Mouse (Mus musculus): ENCODE measurements around the gene Aff4. TPM values are rescaled to one million over a fixed set of nuclear protein-coding genes. Genes with fewer than 3 reads are reported as not detected.

The Aff4 gene
- polyA plus RNA-seq, 1 experiment from 2014 or later = 71.5 TPM

GRCm38 (mm10) chr11:53435504-53435903, 84.9 kb downstream of the Aff4 start:
- Histone ChIP-seq H3K36me3 (peaks cover 3% of the 10 kb centered on the region; the same call in 1 of the 2 replicates), H3K27ac (no peak overlapping the region), H3K9me3 (no peaks in the 10 kb centered on the region), H3K4me1 (replicated peaks) (peaks cover 6% of the 10 kb centered on the region; the same call in 1 of the 2 replicates), H3K4me2 (no peak overlapping the region), H3K4me3 (no peak overlapping the region), H3K27me3 (no peaks in the 10 kb centered on the region), H3K9ac (no peak overlapping the region)
- no peak for ATAC-seq (ENCODE audit: low FRiP score)
- WGBS = 88% methylated on average over 8 of the region's 8 CpGs

GRCm38 (mm10) chr11:53436338-53436737, 85.7 kb downstream of the Aff4 start:
- H3K4me2 ChIP-seq = no peak overlapping the region
- no peak overlapping the region for H3K27ac ChIP-seq
- WGBS = 85% methylated on average over 6 of the region's 6 CpGs
- no peak overlapping the region for H3K4me3 ChIP-seq
- ATAC-seq (ENCODE audit: low FRiP score) = no peak
- no peaks in the 10 kb centered on the region for H3K27me3 ChIP-seq
- H3K9me3 ChIP-seq = no peaks in the 10 kb centered on the region
- H3K9ac ChIP-seq = no peak overlapping the region
- H3K4me1 ChIP-seq (replicated peaks) = peaks cover 6% of the 10 kb centered on the region; the same call in 1 of the 2 replicates
- H3K36me3 ChIP-seq = peaks cover 3% of the 10 kb centered on the region; the same call in 1 of the 2 replicates

GRCm38 (mm10) chr11:53441921-53442320, 91.3 kb downstream of the Aff4 start:
- no peak overlapping the region for H3K4me3 ChIP-seq
- 63% methylated on average over 12 of the region's 12 CpGs for WGBS
- no peak overlapping the region for H3K4me2 ChIP-seq
- H3K4me1 ChIP-seq (replicated peaks) = no peaks in the 10 kb centered on the region
- H3K9me3 ChIP-seq = no peaks in the 10 kb centered on the region
- no peak for ATAC-seq (ENCODE audit: low FRiP score)
- 0 out of 2 replicates have a peak overlapping the region, but pooled peaks have one; percentile 23 for H3K27ac ChIP-seq
- 0 out of 2 replicates have a peak, but pooled peaks cover 3% of the 10 kb centered on the region for H3K27me3 ChIP-seq
- peaks cover 3% of the 10 kb centered on the region; the same call in 1 of the 2 replicates for H3K36me3 ChIP-seq
- H3K9ac ChIP-seq = no peak overlapping the region

- no peak overlapping the region for H3K4me2 ChIP-seq
- H3K4me1 ChIP-seq (replicated peaks) = no peaks in the 10 kb centered on the region
- ATAC-seq (ENCODE audit: low FRiP score) = no peak
- WGBS = 39% methylated on average over 6 of the region's 6 CpGs
- no peak overlapping the region for H3K27ac ChIP-seq
- H3K27me3 ChIP-seq = 0 out of 2 replicates have a peak, but pooled peaks cover 3% of the 10 kb centered on the region
- H3K9ac ChIP-seq = no peak overlapping the region
- H3K9me3 ChIP-seq = no peaks in the 10 kb centered on the region
- H3K4me3 ChIP-seq = no peak overlapping the region
- H3K36me3 ChIP-seq = no peaks in the 10 kb centered on the region
These were observed 93.2 kb downstream of the Aff4 start for GRCm38 (mm10) chr11:53443861-53444260.

GRCm38 (mm10) chr11:53445562-53445961, 94.9 kb downstream of the Aff4 start:
- ATAC-seq (ENCODE audit: low FRiP score) = no peak
- 65% methylated on average over 13 of the region's 13 CpGs for WGBS
- no peak overlapping the region for H3K4me2 ChIP-seq

GRCm38 (mm10) chr11:53446183-53446582, 95.5 kb downstream of the Aff4 start:
- ATAC-seq (ENCODE audit: low FRiP score) = no peak
- Histone ChIP-seq H3K4me3 (no peak overlapping the region), H3K27ac (no peak overlapping the region), H3K9ac (0 out of 2 replicates have a peak overlapping the region, but pooled peaks have one; percentile 8), H3K4me2 (no peak overlapping the region), H3K9me3 (no peaks in the 10 kb centered on the region), H3K27me3 (peaks cover 11% of the 10 kb centered on the region; the same call in 1 of the 2 replicates), H3K36me3 (no peaks in the 10 kb centered on the region), H3K4me1 (replicated peaks) (no peaks in the 10 kb centered on the region)
- 90% methylated on average over 13 of the region's 13 CpGs for WGBS

More at GRCm38 (mm10) chr11:53445562-53445961, 94.9 kb downstream of the Aff4 start:
- no peak overlapping the region for H3K27ac ChIP-seq
- 0 out of 2 replicates have a peak overlapping the region, but pooled peaks have one; percentile 8 for H3K9ac ChIP-seq
- H3K4me3 ChIP-seq = no peak overlapping the region
- no peaks in the 10 kb centered on the region for H3K4me1 ChIP-seq (replicated peaks)
- H3K9me3 ChIP-seq = no peaks in the 10 kb centered on the region
- H3K36me3 ChIP-seq = no peaks in the 10 kb centered on the region
- peaks cover 8% of the 10 kb centered on the region; the same call in 1 of the 2 replicates for H3K27me3 ChIP-seq

GRCm38 (mm10) chr11:53447996-53448395, 97.4 kb downstream of the Aff4 start:
- 87% methylated on average over 8 of the region's 8 CpGs for WGBS
- Histone ChIP-seq H3K4me3 (no peak overlapping the region), H3K9ac (no peak overlapping the region), H3K9me3 (no peaks in the 10 kb centered on the region), H3K36me3 (no peaks in the 10 kb centered on the region), H3K27ac (no peak overlapping the region), H3K27me3 (peaks cover 11% of the 10 kb centered on the region), H3K4me1 (replicated peaks) (no peaks in the 10 kb centered on the region), H3K4me2 (no peak overlapping the region)
- no peak for ATAC-seq (ENCODE audit: low FRiP score)

GRCm38 (mm10) chr11:53448529-53448928, 97.9 kb downstream of the Aff4 start:
- ATAC-seq (ENCODE audit: low FRiP score) = no peak
- no peaks in the 10 kb centered on the region for H3K9me3 ChIP-seq
- 97% methylated on average over 1 of the region's 1 CpGs for WGBS
- no peaks in the 10 kb centered on the region for H3K36me3 ChIP-seq
- no peak overlapping the region for H3K4me3 ChIP-seq
- no peaks in the 10 kb centered on the region for H3K4me1 ChIP-seq (replicated peaks)
- no peak overlapping the region for H3K9ac ChIP-seq
- H3K27me3 ChIP-seq = peaks cover 11% of the 10 kb centered on the region
- H3K27ac ChIP-seq = no peak overlapping the region
- no peak overlapping the region for H3K4me2 ChIP-seq

- Histone ChIP-seq H3K4me3 (no peak overlapping the region), H3K9me3 (no peaks in the 10 kb centered on the region), H3K9ac (no peak overlapping the region), H3K36me3 (no peaks in the 10 kb centered on the region), H3K27me3 (peaks cover 24% of the 10 kb centered on the region), H3K4me1 (replicated peaks) (no peaks in the 10 kb centered on the region), H3K4me2 (no peak overlapping the region), H3K27ac (no peak overlapping the region)
- no peak for ATAC-seq (ENCODE audit: low FRiP score)
- 67% methylated on average over 15 of the region's 15 CpGs for WGBS
These were observed 99.6 kb downstream of the Aff4 start for GRCm38 (mm10) chr11:53450070-53450705.

- Histone ChIP-seq H3K9ac (no peak overlapping the region), H3K4me3 (no peak overlapping the region), H3K4me1 (replicated peaks) (peaks cover under 1% of the 10 kb centered on the region; the same call in 1 of the 2 replicates), H3K27me3 (peaks cover 32% of the 10 kb centered on the region), H3K36me3 (no peaks in the 10 kb centered on the region), H3K27ac (no peak overlapping the region), H3K9me3 (no peaks in the 10 kb centered on the region), H3K4me2 (no peak overlapping the region)
- no peak for ATAC-seq (ENCODE audit: low FRiP score)
- WGBS = 81% methylated on average over 2 of the region's 2 CpGs
These were observed 100.7 kb downstream of the Aff4 start for GRCm38 (mm10) chr11:53451361-53451760.

- H3K36me3 ChIP-seq = no peaks in the 10 kb centered on the region
- H3K9ac ChIP-seq = no peak overlapping the region
- H3K4me1 ChIP-seq (replicated peaks) = peaks cover 11% of the 10 kb centered on the region
- no peak overlapping the region for H3K4me2 ChIP-seq
- H3K27ac ChIP-seq = no peak overlapping the region
- no peak overlapping the region for H3K4me3 ChIP-seq
- H3K9me3 ChIP-seq = no peaks in the 10 kb centered on the region
- 94% methylated on average over 9 of the region's 9 CpGs for WGBS
- H3K27me3 ChIP-seq = peaks cover 43% of the 10 kb centered on the region
- no peak for ATAC-seq (ENCODE audit: low FRiP score)
These were observed 101.8 kb downstream of the Aff4 start for GRCm38 (mm10) chr11:53452396-53452795.

GRCm38 (mm10) chr11:53453031-53453430, 102.4 kb downstream of the Aff4 start:
- H3K36me3 ChIP-seq = no peaks in the 10 kb centered on the region
- no peaks in the 10 kb centered on the region for H3K9me3 ChIP-seq
- peaks cover 13% of the 10 kb centered on the region for H3K4me1 ChIP-seq (replicated peaks)
- H3K9ac ChIP-seq = no peak overlapping the region
- H3K27ac ChIP-seq = no peak overlapping the region
- H3K4me2 ChIP-seq = no peak overlapping the region
- peaks cover 49% of the 10 kb centered on the region for H3K27me3 ChIP-seq
- 90% methylated on average over 5 of the region's 5 CpGs for WGBS
- H3K4me3 ChIP-seq = no peak overlapping the region
- no peak for ATAC-seq (ENCODE audit: low FRiP score)
